Mouse (Mus musculus) midbrain, postnatal 0 days (tissue): ENCODE measurements at regions not wholly inside any gene's neighbourhood (a gene's known extent, or its start where the extent isn't known, plus 50 kb on each side); places are given as distances from the start of the nearest gene placed in this dataset.
A peak's percentile ranks its signal among the peaks of the same experiment; 100 is the strongest.
"Not testable (repeated sequence)": the region's sequence is repeated elsewhere in the genome, so short reads cannot be mapped to it uniquely, and the experiment has no call there.

Source experiments
- ATAC-seq: fragments of 200-750 bp; cut with Nextera tagmentation; 2 replicates; pipeline ENCODE4 v1.8.0; 2017; ENCODE audit warnings: moderate number of reproducible peaks, mild to moderate bottlenecking, moderate TSS enrichment, moderate library complexity; ENCODE audit not compliant: low FRiP score
- DNase-seq: peaks from one replicate; pipeline ENCODE4 v3.0.0-alpha.2; 2015; ENCODE audit warnings: low spot score
- H3K27ac ChIP-seq: fragments of 300-500 bp; sonication (generic); 2 replicates; pipeline ENCODE4 v1.5.1; 2014; ENCODE audit warnings: low read depth, mild to moderate bottlenecking, low read length, mixed read lengths
- H3K27me3 ChIP-seq: fragments of 300-500 bp; sonication (generic); 2 replicates; pipeline ENCODE4 v1.6.1; 2014; ENCODE audit warnings: low read length, control low read depth, mixed read lengths; ENCODE audit not compliant: insufficient read depth
- H3K36me3 ChIP-seq: fragments of 300-500 bp; sonication (generic); 2 replicates; pipeline ENCODE4 v1.6.1; 2014; ENCODE audit warnings: low read length, control low read depth, mixed read lengths; ENCODE audit not compliant: insufficient read depth
- H3K4me1 ChIP-seq: fragments of 300-500 bp; sonication (generic); 2 replicates; pipeline ENCODE4 v1.6.1; 2014; ENCODE audit warnings: mild to moderate bottlenecking, control low read depth, antibody characterized with exemption, low read length, mixed read lengths; ENCODE audit not compliant: insufficient read depth
- H3K4me2 ChIP-seq: fragments of 300-500 bp; sonication (generic); 2 replicates; pipeline ENCODE4 v1.6.1; 2014; ENCODE audit warnings: low read depth, mild to moderate bottlenecking, low read length, mixed read lengths; ENCODE audit not compliant: poor library complexity, severe bottlenecking
- H3K4me3 ChIP-seq: fragments of 300-500 bp; sonication (generic); 2 replicates; pipeline ENCODE4 v1.5.1; 2014; ENCODE audit warnings: low read depth, mild to moderate bottlenecking, low read length, moderate library complexity
- H3K9ac ChIP-seq: fragments of 300-500 bp; sonication (generic); replicated peaks from 2 replicates; pipeline ENCODE4 v1.6.1; 2014; ENCODE audit warnings: mild to moderate bottlenecking, low read length, moderate library complexity, mixed read lengths; ENCODE audit not compliant: poor library complexity, severe bottlenecking
- H3K9me3 ChIP-seq: fragments of 300-500 bp; sonication (generic); 2 replicates; pipeline ENCODE4 v1.6.1; 2016; ENCODE audit warnings: low read length, control low read depth
- CTCF ChIP-seq: IDR thresholded peaks from 2 replicates; pipeline ENCODE4 v1.5.1; 2016; ENCODE audit warnings: antibody characterized with exemption, mild to moderate bottlenecking
- WGBS: fragments of 180-500 bp; shearing (Covaris S2); extraction: QIAGEN DNeasy Blood & Tissue Kit; methylation state at CpG from one replicate; pipeline ENCODE4 v1.1.7; 2014; 5-methylcytosine and 5-hydroxymethylcytosine counted together

DNA sequence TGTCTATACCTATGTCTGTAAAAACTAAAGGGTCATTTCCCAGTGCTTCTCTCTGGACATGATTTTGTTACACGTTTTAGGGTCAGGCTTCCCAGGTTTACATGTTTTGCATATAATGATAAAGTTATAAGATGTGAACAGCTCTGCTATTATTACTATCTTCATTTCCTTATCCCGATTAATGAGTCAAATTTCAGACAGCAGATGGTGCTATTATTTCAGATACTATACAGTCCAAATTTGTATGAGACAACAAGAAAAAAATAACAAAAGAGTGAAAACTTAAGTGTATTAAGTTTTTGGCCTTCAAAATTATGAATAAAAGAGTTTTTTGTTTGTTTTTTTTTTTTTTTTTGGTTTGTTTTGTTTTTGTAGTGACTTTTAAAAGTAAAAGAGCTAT is 922.9 kb upstream of the Ppp6c start:
- Histone ChIP-seq H3K9ac (no peak overlapping the region), H3K4me1 (no peaks in the 10 kb centered on the region), H3K36me3 (no peaks in the 10 kb centered on the region), H3K27ac (no peak overlapping the region), H3K9me3 (no peaks in the 10 kb centered on the region), H3K4me3 (no peak overlapping the region), H3K4me2 (no peak overlapping the region), H3K27me3 (no peaks in the 10 kb centered on the region)
- peak; percentile 64 for TF ChIP-seq CTCF
- 62% methylated on average over 2 of the region's 2 CpGs for WGBS
- ATAC-seq (no peak), DNase-seq (peak; percentile 14)

DNA sequence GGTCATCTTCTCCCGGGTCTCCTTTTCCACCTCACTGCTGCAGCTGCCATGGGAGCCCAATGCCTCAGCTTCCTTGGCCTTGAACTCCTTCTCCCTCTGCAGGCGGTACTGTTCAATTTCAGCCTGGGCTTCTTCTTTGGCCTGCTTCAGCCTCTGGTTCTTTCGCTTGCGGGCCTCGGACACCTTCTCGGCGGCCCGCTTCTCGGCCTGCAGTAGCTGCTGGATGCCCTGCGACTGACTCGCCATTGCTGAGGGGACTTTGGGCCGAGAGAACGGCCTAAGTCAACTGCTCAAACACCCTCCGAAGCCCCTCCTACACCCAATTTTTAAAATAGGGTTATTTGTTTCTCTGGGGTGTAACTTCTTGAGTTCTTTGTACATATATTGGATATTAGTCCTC is 901.4 kb upstream of the Ppp6c start:
- not testable (repeated sequence) for H3K9ac ChIP-seq, H3K4me3 ChIP-seq, ATAC-seq, H3K9me3 ChIP-seq, H3K36me3 ChIP-seq, H3K4me1 ChIP-seq, H3K4me2 ChIP-seq, H3K27ac ChIP-seq, DNase-seq, H3K27me3 ChIP-seq
- WGBS: 93% methylated on average over 14 of the region's 14 CpGs

DNA sequence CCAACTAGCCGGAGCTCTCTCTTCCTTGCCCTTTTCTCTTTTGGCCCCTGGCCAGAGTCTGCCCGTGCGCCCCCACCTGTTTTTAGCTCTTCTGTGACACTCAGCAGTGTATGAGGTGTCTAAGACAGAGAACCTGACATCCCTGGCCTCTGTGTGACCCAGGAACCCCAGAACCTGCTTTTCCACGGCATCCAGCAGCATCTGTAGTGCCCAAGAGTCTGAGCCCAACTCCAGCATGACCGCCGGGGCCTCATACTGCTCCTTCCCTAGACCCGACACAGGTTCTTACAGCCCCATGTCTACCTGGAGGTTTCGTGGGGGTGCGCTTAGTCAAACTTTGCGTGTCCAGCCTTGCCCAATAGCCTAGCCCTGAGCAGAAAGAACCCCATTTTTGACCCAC is 892.9 kb upstream of the Ppp6c start:
- Histone ChIP-seq H3K36me3 (no peaks in the 10 kb centered on the region), H3K4me1 (no peaks in the 10 kb centered on the region), H3K27me3 (no peaks in the 10 kb centered on the region), H3K4me3 (no peak overlapping the region), H3K9me3 (no peaks in the 10 kb centered on the region), H3K27ac (no peak overlapping the region), H3K4me2 (no peak overlapping the region), H3K9ac (no peak overlapping the region)
- TF ChIP-seq CTCF: no peak
- WGBS: 93% methylated on average over 10 of the region's 10 CpGs
- ATAC-seq (no peak), DNase-seq (no peak)

DNA sequence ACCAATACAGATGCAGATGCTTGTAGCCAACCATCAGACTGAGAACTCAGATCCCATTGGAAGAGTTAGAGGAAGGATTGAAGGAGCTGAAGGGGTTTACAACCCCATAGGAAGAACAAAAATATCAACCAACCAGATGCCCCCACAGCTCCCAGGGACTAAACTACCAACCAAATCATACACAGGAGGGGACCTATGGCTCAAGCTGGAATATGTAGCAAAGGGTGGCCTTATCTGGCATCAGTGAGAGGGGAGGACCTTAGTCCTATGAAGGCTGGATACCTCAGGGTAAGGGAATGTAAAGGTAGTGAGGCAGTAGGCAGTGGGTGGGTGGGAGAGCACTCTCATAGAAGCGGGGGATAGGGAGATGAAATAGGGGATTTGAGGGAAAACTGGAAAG is 888.2 kb upstream of the Ppp6c start:
- Histone ChIP-seq H3K27ac (no peak overlapping the region), H3K36me3 (no peaks in the 10 kb centered on the region), H3K4me2 (no peak overlapping the region), H3K9me3 (no peaks in the 10 kb centered on the region), H3K27me3 (no peaks in the 10 kb centered on the region), H3K4me1 (no peaks in the 10 kb centered on the region), H3K9ac (no peak overlapping the region), H3K4me3 (no peak overlapping the region)
- ATAC-seq (no peak), DNase-seq (no peak)
- TF ChIP-seq CTCF: no peak
- 86% methylated on average over 1 of the region's 1 CpGs for WGBS
